Mouse (Mus musculus): ENCODE measurements around the gene Tsc1. TPM values are rescaled to one million over a fixed set of nuclear protein-coding genes. Genes with fewer than 3 reads are reported as not detected.
A peak's percentile ranks its signal among the peaks of the same experiment; 100 is the strongest.

Gene Tsc1
- total RNA-seq, 2 experiments from 2014 or later, result 10.9 to 20.1 TPM

GRCm38 (mm10) chr2:28612436-28613063, 28.5 kb upstream of the Tsc1 start:
- ATAC-seq (replicated peaks; ENCODE audit: low FRiP score, low TSS enrichment, poor library complexity, severe bottlenecking), result no peak

DNA sequence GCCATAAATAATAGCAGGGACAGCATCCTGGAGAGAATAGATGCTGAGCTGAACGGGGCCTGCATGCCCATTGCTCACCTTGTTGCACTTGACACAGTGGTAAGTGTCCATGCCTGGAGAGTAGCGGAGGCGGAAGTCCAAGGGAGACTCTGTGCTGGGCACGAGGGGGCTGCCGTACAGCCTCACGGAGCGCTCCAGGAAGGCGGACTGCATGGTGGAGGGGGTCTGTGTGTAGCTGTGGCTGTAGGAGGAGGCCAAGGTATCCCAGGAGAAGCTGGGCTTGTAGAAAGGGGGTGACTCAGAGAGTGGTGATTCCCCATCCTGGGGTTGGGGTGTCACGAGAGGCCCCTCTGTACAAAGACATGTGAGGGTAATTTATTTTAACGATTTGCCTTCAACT, 27.4 kb upstream of the Tsc1 start:
- no peak for ATAC-seq (replicated peaks; ENCODE audit: low FRiP score, low TSS enrichment, poor library complexity, severe bottlenecking)

- no peak for ATAC-seq (replicated peaks; ENCODE audit: low FRiP score, low TSS enrichment, poor library complexity, severe bottlenecking)
Measured at GRCm38 (mm10) chr2:28616358-28616757, 24.7 kb upstream of the Tsc1 start.

GRCm38 (mm10) chr2:28616874-28617273, 24.2 kb upstream of the Tsc1 start:
- peak; percentile 69 for ATAC-seq (replicated peaks; ENCODE audit: low FRiP score, low TSS enrichment, poor library complexity, severe bottlenecking)

- no peak for ATAC-seq (replicated peaks; ENCODE audit: low FRiP score, low TSS enrichment, poor library complexity, severe bottlenecking)
Measured at GRCm38 (mm10) chr2:28617498-28618486, 23.2 kb upstream of the Tsc1 start.

- ATAC-seq (replicated peaks; ENCODE audit: low FRiP score, low TSS enrichment, poor library complexity, severe bottlenecking), result no peak
Measured at GRCm38 (mm10) chr2:28618777-28619336, 22.2 kb upstream of the Tsc1 start.

- ATAC-seq (replicated peaks; ENCODE audit: low FRiP score, low TSS enrichment, poor library complexity, severe bottlenecking), result no peak
Measured at GRCm38 (mm10) chr2:28619369-28619768, 21.7 kb upstream of the Tsc1 start.

- ATAC-seq (replicated peaks; ENCODE audit: low FRiP score, low TSS enrichment, poor library complexity, severe bottlenecking), result no peak
Measured at GRCm38 (mm10) chr2:28620522-28620921, 20.5 kb upstream of the Tsc1 start.

DNA sequence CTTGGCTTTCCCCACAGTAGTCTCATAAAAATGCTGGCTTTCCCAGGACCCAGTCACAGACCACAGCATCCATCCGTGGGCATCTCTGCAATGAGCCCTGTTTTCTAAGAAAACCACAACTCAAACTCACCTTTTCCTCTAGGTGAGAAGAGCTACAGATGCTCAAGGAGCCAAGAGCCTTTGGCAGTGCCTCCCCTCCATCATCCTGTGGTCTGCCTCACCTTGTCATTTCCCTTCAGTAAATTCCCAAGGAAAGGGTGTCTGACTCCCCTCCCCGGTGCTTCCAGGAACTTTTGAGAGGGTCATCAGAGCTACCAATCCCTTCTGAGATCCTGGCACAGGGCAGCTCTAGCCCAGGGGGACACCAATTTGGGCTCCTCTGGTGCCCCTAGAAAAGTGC, 19.9 kb upstream of the Tsc1 start:
- ATAC-seq (replicated peaks; ENCODE audit: low FRiP score, low TSS enrichment, poor library complexity, severe bottlenecking), result no peak

DNA sequence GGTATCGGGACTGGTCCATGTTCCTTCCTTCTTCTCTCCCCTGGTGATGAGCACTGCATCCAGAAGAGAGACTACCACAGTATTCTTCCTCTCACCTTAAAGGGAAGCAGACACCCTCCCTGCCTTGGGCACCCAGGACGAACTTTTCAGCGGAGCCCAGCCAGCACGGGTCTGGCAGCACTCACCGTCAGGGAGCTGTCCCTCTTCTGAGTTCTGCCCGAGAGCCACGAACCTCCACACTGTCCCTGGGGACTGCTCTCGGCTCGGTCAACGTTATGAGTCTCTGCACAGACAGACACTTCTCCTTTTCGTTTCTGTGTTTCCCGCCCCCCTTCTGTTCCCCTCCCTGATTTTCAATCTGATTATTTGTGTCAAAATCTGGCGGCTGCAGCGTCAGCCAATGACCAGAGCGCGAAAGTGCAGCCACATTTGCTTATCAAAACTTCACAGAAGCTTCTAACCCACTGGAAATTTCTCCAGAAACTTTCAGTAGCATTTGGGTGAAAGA, 19.3 kb upstream of the Tsc1 start, which contains the start of gene Gfi1b:
Gfi1b (minus strand) TSS at position 319 of the 508 bp plus-strand sequence.
- ATAC-seq (replicated peaks; ENCODE audit: low FRiP score, low TSS enrichment, poor library complexity, severe bottlenecking), result peak; percentile 50

DNA sequence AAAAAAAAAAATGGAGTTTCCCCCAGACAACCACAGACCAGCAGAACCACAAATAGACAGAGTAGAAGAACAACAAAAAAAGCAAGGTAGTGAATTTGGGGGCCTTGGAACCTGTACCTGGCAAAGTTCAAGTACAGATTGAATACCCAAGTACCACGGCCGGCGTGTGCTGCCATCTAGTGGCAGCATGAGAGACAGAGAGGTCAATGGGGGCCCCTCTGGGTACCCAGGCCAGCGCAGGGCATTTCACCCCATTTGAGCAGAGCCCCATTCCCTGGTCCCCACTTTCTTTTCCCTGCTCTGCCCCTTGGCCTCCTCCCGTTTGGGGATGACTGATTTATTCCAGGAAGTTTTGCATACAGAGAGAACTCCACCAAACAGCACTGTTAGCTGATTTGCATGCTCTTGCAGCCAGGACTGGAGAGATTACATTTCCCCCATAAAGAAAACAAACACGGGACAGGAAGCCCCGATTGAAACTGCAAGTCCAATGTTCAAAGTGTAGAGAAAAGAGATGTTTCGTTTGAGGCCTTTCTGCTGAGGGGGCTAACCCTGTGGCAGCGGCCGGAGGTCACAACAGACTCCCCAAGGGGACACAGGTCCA, 18.4 kb upstream of the Tsc1 start:
- ATAC-seq (replicated peaks; ENCODE audit: low FRiP score, low TSS enrichment, poor library complexity, severe bottlenecking), result peak; percentile 53

- ATAC-seq (replicated peaks; ENCODE audit: low FRiP score, low TSS enrichment, poor library complexity, severe bottlenecking), result no peak
Measured at GRCm38 (mm10) chr2:28624870-28625269, 16.2 kb upstream of the Tsc1 start.

GRCm38 (mm10) chr2:28626038-28626437, 15.0 kb upstream of the Tsc1 start:
- no peak for ATAC-seq (replicated peaks; ENCODE audit: low FRiP score, low TSS enrichment, poor library complexity, severe bottlenecking)

GRCm38 (mm10) chr2:28628053-28628452, 13.0 kb upstream of the Tsc1 start:
- 0 out of 2 replicates have a peak, but pooled peaks have one; percentile 39 for ATAC-seq (replicated peaks; ENCODE audit: low FRiP score, low TSS enrichment, poor library complexity, severe bottlenecking)

GRCm38 (mm10) chr2:28629911-28630381, 11.1 kb upstream of the Tsc1 start:
- no peak for ATAC-seq (replicated peaks; ENCODE audit: low FRiP score, low TSS enrichment, poor library complexity, severe bottlenecking)

DNA sequence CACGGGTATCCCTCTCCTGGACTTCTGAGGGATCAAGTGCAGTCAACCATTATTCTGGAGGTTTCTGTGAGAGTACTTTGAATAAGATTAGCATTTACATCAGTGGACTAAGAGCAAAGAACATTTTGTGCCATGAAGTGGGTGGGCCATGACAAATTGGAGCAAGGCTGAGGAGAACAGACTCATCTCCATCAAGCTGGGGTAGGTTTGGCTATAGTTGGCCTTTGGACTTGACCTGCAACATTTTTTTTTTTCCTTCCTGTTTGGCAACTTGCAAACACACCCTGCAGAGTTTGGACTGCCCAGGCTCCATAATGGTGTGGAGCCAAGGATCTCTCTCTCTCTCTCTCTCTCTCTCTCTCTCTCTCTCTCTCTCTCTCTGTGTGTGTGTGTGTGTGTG, 8.4 kb upstream of the Tsc1 start:
- ATAC-seq (replicated peaks; ENCODE audit: low FRiP score, low TSS enrichment, poor library complexity, severe bottlenecking), result no peak

GRCm38 (mm10) chr2:28633136-28633535, 7.9 kb upstream of the Tsc1 start:
- peak; percentile 32; the same call in 1 of the 2 replicates for ATAC-seq (replicated peaks; ENCODE audit: low FRiP score, low TSS enrichment, poor library complexity, severe bottlenecking)

DNA sequence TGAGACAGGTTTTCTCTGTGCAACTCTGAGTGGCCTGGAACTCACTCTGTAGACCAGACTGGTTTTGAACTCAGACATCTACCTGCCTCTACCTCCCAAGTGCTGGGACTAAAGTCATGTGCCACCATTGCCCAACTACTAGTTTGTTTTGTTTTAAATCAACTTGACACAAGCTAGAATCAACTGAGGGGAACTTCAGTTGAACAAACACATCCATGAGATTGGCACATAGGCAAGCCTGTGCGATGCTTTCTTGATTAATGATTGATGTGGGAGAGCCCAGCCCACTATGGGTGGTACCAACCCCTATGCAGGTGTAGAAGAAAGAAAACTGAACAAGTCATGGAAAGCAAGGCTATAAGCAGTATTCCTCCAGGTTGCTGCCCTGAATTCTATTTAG, 5.8 kb upstream of the Tsc1 start:
- no peak for ATAC-seq (replicated peaks; ENCODE audit: low FRiP score, low TSS enrichment, poor library complexity, severe bottlenecking)

DNA sequence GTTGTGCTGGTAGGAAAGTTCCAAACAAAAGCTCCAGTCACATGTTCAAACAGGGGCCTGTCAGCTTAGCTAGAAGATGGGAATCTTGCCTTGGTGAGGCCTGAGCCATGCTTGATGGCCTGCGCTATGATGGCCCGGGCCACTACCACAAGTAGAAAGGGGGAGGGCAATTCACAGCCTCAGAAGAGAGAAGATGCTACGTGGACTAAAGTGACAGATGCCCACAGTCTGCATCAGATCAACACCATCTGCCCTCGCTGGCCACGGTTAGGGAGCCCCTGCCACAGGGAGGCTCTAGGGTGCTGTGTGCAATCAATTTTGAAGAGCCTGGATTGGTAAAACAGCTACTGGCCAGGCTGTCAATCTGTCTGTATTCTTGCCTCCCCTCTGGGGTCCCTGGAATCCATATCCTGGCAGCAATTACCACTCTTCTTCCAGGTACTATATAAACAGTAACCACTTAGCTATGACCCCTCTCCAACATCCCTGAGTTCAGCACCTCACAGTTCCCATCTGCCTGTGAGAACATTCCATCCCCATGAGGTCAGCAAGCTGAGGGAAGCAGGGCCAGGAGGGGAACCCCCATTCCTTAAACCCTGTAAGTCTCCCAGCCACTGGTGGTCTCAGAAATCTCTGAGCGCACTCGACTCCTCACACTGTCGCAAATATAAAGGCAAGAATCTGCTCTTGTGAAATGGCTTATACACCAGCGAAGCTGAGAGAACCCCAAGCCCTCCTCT, 3.8 kb upstream of the Tsc1 start:
- no peak for ATAC-seq (replicated peaks; ENCODE audit: low FRiP score, low TSS enrichment, poor library complexity, severe bottlenecking)
